Mouse (Mus musculus) embryonic fibroblast, embryonic 13.5 days (primary cell): ENCODE results near the gene RPS10-NUDT3. TPM values are rescaled to one million over a fixed set of nuclear protein-coding genes. Genes with fewer than 3 reads are reported as not detected.
A peak's percentile ranks its signal among the peaks of the same experiment; 100 is the strongest.

Experiments used
- H3K27ac ChIP-seq: 2 replicates; pipeline ENCODE4 v1.5.1; 2012; ENCODE audit warnings: low read length, control low read depth, inconsistent platforms; ENCODE audit not compliant: insufficient read depth
- H3K4me1 ChIP-seq: 2 replicates; pipeline ENCODE4 v1.6.1; 2011; ENCODE audit warnings: low read length; ENCODE audit not compliant: control insufficient read depth, insufficient read depth
- H3K4me3 ChIP-seq: 2 replicates; pipeline ENCODE4 v1.5.1; 2011; ENCODE audit warnings: mild to moderate bottlenecking, control low read depth, low read length; ENCODE audit not compliant: insufficient read depth
- CTCF ChIP-seq: IDR thresholded peaks from 2 replicates; pipeline ENCODE4 v1.5.1; 2011; ENCODE audit warnings: mild to moderate bottlenecking, control low read depth, low read length, moderate library complexity, borderline replicate concordance; ENCODE audit not compliant: insufficient read depth
- POLR2A ChIP-seq: IDR thresholded peaks from 2 replicates; pipeline ENCODE4 v1.6.1; 2011; ENCODE audit warnings: low read depth, mild to moderate bottlenecking, control low read depth, low read length, moderate library complexity
- polyA plus RNA-seq: library from polyadenylated mRNA; stranded (reverse); fragments of >200 nt; gene quantifications from 2 replicates; pipeline ENCODE4 v1.2.4, GENCODE M21; 2011; ENCODE audit warnings: low read depth; ENCODE audit not compliant: missing spikeins, insufficient read length

Gene RPS10-NUDT3
- polyA plus RNA-seq, 1 experiment, result not detected

DNA sequence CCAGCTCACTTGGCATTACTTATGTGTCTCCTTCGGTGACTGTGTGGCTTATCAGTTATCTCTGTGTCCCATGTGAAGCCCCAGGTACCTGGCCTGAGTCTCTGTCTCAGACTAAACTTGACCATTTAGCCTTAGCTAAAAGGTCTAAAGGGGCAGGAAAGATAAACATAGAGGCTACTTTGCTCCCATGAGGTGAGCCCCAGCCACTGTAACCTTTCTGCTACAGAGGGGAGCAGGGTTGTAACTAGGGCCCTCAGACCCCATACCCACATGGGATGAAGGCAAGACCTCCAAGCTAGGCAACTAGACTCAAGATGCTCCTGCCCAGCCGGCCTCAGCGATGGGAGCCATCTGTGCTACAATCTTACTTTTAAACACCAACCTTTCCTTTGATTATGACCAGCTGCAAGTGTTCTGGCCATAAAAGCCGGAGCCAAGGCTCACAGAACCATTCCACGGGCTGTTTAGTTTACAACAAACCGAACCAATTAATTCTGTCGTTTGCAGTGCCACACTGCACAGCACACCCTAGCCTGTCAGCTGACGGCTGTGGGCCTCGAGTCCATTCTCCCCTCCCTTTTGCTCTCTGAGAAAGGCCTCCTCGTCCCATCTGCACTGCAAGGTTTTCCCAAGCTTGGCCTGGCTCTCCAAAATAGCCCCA lies 59.8 kb downstream of the RPS10-NUDT3 start:
- TF ChIP-seq POLR2A (no peak), CTCF (no peak)
- Histone ChIP-seq H3K27ac (no peak overlapping the region), H3K4me1 (no peaks in the 10 kb centered on the region), H3K4me3 (no peak overlapping the region)

DNA sequence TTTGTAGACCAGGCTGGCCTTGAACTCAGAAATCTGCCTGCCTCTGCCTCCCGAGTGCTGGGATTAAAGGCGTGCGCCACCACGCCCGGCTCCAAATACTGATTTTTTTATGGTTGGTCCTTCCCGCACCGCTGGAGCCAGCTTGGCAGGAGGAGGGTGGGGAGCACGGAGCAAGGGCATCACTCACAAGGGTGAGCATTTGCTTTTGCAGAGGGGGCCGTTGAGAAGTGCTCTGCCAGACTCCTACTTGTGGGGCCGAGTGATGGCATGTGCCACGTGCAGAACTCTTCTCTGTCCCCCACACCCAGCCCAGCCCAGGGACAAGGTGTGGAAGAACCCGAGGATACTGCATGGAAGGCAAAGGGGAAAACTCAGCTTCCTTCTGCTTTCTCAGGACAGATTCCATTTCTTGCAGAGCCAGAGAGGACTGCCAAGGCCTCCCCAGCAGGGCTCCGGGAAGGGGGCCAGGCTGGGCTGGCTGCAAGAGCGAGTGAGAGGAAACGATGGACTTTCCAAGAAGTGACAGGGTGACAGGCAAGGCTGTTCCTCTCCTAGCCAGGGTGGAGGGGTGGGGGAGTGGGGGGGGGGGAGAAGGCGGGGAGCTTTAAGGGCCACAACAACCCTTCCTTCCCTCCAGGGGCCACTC lies 60.4 kb downstream of the RPS10-NUDT3 start:
- H3K4me1 ChIP-seq, result no peaks in the 10 kb centered on the region
- TF ChIP-seq CTCF (no peak), POLR2A (no peak)
- no peak overlapping the region for H3K4me3 ChIP-seq
- H3K27ac ChIP-seq, result no peak overlapping the region

DNA sequence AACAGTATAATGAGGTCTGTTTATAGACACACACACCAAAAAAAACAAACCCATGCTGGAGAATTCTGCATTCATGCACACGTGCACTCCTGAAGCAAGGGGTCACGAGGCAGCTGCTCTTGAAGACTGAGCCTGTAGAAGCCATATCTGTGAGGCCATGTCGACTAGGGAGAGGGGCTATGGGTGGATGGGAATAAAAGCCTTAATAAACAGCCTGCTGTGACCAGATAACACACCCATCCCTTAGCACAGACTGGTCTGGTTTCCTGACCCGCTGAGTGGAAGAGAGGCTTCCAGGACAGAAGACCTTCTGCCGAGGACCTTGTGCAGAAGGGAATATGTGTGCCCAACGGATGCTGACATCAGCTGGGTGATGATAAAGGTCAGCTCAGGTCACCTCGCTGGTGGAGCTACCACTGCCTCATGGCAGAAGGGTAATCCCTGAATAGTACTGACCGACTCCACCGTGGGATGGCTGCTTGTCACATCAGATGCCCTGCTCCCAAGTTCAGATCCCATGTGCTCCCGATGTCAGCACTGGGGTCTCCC lies 61.2 kb downstream of the RPS10-NUDT3 start:
- no peak for TF ChIP-seq CTCF
- TF ChIP-seq POLR2A, result no peak
- Histone ChIP-seq H3K27ac (no peak overlapping the region), H3K4me3 (no peak overlapping the region), H3K4me1 (no peaks in the 10 kb centered on the region)

DNA sequence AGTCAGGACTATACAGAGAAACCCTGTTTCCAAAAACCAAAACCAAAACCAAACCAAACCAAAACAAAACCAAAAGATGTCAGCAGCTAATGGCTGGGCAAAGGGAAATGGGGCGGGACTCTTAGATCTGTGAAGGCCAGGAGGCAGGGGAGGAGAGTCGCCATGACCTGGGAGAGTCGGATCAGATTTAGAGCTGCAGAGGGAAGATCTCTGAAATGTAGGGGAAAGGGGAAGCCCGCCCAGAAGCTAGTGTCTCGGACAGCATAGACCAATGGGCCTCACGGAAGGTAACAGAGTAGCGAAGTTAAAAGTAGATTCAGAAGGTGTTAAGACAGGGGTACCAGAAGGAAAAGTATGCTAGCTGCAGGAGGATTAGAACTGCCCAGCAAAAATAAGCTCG lies 63.7 kb downstream of the RPS10-NUDT3 start:
- TF ChIP-seq CTCF (no peak), POLR2A (no peak)
- 0 out of 2 replicates have a peak, but pooled peaks cover 1% of the 10 kb centered on the region for H3K4me1 ChIP-seq
- H3K27ac ChIP-seq, result no peak overlapping the region
- no peak overlapping the region for H3K4me3 ChIP-seq

DNA sequence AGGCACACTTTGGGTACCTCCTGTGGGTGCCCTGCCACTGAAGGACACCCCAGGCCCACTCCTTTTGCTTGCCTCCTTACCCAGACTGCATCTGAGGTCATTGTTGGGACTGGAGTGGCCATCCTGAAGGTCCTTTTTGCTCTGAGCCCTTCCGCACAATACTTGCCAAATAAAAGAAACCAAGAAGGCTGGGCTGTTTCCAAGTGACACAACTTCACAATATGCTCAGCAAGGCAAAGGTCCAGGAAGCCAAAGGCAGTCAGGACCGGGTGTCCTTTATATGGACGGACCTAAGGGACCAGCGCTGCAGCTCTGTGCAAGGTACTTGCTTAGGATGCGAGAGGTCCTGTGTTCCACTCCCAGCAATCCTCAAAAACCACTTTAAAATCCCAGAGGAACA lies 66.8 kb downstream of the RPS10-NUDT3 start:
- no peak overlapping the region for H3K27ac ChIP-seq
- H3K4me1 ChIP-seq, result 0 out of 2 replicates have a peak, but pooled peaks cover 6% of the 10 kb centered on the region
- H3K4me3 ChIP-seq, result no peak overlapping the region
- TF ChIP-seq POLR2A (no peak), CTCF (no peak)

DNA sequence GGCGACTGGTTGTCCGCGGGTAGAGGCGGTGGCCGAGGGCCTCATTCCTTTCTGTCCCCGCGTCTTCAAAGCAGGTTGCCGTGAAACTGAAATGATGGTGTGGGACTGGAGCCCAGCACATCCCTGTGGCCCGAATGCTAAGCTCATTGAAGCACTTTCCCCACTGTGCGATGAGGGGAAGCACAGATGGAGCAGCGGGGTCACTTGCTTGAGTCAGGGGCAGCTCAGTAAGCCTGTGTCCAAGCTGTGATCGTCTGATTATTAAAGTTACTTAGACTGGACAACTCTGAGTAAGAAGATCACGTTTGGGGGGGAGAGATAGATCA lies 69.1 kb downstream of the RPS10-NUDT3 start:
- TF ChIP-seq CTCF (no peak), POLR2A (peak; percentile 75)

DNA sequence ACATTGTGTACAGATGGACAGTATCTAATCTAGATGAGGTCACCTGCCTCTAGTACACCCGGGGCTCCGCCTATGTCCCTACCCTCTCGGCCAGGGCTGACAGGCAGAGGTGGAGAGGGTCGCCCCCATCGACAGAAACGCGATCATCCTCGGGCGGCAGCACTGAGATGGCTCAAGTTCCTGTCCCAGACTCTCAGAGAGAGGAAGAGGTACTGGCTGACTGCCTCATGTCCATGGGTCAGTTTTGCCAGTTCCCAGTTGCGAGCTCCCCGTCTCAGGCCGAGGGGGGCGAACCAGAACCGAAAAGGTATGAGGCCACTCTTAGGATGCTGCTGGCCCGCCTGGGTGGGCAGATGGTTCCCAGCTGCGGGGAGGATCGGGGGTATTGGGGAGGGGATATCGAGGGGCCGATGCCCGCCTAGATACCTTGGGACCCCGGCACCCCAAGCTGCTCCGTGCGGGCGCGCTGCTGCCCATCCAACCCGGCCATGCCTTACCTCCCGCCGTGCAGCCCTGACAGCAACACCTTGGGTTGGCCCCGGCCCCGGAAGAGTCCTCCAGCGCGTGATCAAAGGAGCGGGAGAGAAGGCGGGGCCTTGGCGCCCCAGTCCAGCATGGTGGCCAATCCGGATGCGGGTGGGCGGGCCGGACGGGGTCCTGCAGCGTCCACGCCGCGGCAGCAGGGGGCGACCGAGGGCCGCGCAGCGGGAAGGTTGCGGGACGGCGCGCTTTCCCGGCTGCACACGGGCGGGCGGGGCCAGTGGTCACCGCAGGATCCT lies 69.7 kb downstream of the RPS10-NUDT3 start, which contains the start of gene AI413582:
Gene AI413582, minus strand, starts transcription at position 594 of the 779 bp plus-strand sequence.
- Histone ChIP-seq H3K27ac (no peak within 1 kb of the TSS; the same call in 1 of the 2 replicates), H3K4me3 (peak within 1 kb of the TSS; percentile 60), H3K4me1 (peaks cover 19% of the 10 kb centered on the region; the same call in 1 of the 2 replicates)
- peak; percentile 67 for TF ChIP-seq CTCF
- TF ChIP-seq POLR2A, result no peak; the same call in none of the 2 replicates

More for the DNA sequence above, 69.1 kb downstream of the RPS10-NUDT3 start:
- H3K4me3 ChIP-seq, result peak overlapping the region; percentile 35
- H3K27ac ChIP-seq, result no peak overlapping the region
- H3K4me1 ChIP-seq, result peaks cover 16% of the 10 kb centered on the region; the same call in 1 of the 2 replicates

DNA sequence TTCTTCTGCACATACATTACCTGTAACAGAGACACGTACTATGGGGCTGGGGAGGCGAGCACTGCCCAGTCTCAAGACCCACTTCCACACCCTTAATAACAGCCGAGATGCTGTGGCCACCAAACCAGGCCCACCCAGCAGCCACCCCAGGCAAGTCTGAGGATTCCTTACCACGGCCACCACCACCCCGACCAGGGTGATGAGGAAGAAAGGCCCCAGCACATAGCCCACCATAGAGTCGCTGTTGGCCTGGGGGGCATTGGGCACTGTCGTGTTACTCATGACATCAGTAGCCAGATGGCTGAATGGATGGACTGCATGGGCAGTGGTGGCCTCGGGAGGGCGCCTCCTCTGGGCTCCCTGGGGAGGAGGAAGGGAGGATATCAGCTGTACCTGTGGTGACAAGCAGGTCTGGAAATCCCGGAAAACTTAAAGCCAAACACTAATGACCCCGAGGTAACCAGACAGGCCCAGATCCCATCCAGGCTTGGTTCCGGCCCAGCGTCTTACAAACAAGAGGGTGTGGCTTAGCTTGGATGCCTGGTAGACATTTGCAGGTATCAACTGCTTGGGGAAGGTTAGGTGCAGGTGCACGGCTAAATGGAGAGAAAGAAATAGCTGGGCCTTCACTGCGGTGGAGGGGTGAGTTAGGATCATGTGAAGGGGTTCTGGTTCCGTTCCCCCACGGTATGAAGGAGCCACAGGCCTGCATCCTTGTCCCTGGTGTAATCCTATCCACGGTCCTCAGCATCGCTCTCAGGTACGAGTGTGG lies 70.4 kb downstream of the RPS10-NUDT3 start:
- Histone ChIP-seq H3K4me1 (peaks cover 23% of the 10 kb centered on the region; the same call in 1 of the 2 replicates), H3K4me3 (peak overlapping the region; percentile 60), H3K27ac (no peak overlapping the region; the same call in 1 of the 2 replicates)
- TF ChIP-seq CTCF, result peak; percentile 18; the same call in 1 of the 2 replicates
- 0 out of 2 replicates have a peak, but pooled peaks have one; percentile 3 for TF ChIP-seq POLR2A
